Mouse (Mus musculus): ENCODE measurements around the gene Vwa7. TPM values are rescaled to one million over a fixed set of nuclear protein-coding genes. Genes with fewer than 3 reads are reported as not detected.
"Not testable (repeated sequence)": the region's sequence is repeated elsewhere in the genome, so short reads cannot be mapped to it uniquely, and the experiment has no call there.

Vwa7 gene
- polyA plus RNA-seq (2015; fragmentation: Nextera tagmentation; extraction: Ambion mirVana), result 0.12 and 0.20 TPM in 2 replicates

DNA sequence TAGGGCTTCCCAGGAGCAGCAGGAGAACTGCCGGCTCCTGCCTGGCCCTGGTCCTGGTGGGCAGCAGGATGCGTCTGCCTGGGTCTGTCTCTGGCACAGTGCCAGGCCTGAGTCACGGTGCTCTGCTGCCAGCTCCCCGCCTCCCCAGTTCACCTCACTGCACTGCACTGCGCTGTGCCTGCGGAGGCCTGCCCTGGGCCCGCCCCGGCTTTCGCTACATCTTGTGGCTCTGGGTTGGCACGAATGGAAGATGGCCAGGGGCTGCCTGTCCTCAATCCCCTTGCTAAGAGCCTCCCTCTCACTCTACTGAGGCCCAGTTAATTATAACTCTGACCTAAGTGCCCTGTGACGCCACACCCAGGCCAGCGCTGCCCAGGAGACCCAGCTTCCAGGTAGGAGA lies at the start of gene Vwa7:
Gene Vwa7, plus strand, starts transcription at position 204 of the 400 bp plus-strand sequence.
- ATAC-seq, result 0 out of 2 replicates have a peak, but pooled peaks have one; percentile 8
- Histone ChIP-seq H3K36me3 (ENCODE audit: control insufficient read depth, insufficient read depth) (peaks cover 50% of the 10 kb centered on the region), H3K9ac (ENCODE audit: low read depth, low read length) (no peak within 1 kb of the TSS), H3K4me1 (replicated peaks; ENCODE audit: control insufficient read depth, insufficient read depth, low read length) (peaks cover 6% of the 10 kb centered on the region), H3K27ac (ENCODE audit: low read depth, low read length) (peak within 1 kb of the TSS; percentile 46), H3K27me3 (replicated peaks; ENCODE audit: control insufficient read depth, insufficient read depth, low read length) (no peaks in the 10 kb centered on the region), H3K4me3 (ENCODE audit: low read depth, low read length) (no peak within 1 kb of the TSS), H3K9me3 (ENCODE audit: control insufficient read depth) (no peaks in the 10 kb centered on the region), H3K4me2 (replicated peaks; ENCODE audit: low read depth) (0 out of 2 replicates have a peak within 1 kb of the TSS, but pooled peaks have one; percentile 9)
- TF ChIP-seq CTCF (IDR thresholded peaks at IDR 0.05; ENCODE audit: low read depth), result no peak
- 41% methylated on average over 12 of the region's 12 CpGs for WGBS

DNA sequence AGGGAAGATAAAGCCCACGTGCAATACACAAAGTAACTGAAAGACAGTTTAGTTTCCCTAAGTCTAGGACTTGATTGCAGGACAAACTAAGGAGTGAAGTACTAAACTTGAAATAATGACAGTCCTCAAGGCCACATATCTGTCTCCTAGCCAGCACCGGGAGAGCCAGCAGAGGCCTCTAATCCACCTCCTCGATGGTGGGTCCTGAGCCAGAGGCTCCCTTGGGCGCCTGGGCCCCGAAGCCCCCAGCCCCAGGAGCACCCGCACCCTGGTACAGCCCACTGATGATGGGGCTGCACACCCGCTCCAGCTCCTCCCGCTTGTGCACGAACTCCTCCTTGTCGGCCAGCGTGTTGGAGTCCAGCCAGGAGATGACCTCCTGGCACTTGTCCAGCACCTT lies 46.6 kb upstream of the Vwa7 start, which contains the start of gene Gm20481:
Gene Gm20481, plus strand, starts transcription at position 91 of the 400 bp plus-strand sequence.
- H3K4me3 ChIP-seq (ENCODE audit: low read depth, low read length); H3K4me1 ChIP-seq (replicated peaks; ENCODE audit: control insufficient read depth, insufficient read depth, low read length); H3K36me3 ChIP-seq (ENCODE audit: control insufficient read depth, insufficient read depth); H3K4me2 ChIP-seq (replicated peaks; ENCODE audit: low read depth); H3K9me3 ChIP-seq (ENCODE audit: control insufficient read depth); ATAC-seq; H3K27ac ChIP-seq (ENCODE audit: low read depth, low read length); H3K9ac ChIP-seq (ENCODE audit: low read depth, low read length): not testable (repeated sequence)
- WGBS, result 59% methylated on average over 6 of the region's 11 CpGs
- H3K27me3 ChIP-seq (replicated peaks; ENCODE audit: control insufficient read depth, insufficient read depth, low read length), result peaks cover 15% of the 10 kb centered on the region

DNA sequence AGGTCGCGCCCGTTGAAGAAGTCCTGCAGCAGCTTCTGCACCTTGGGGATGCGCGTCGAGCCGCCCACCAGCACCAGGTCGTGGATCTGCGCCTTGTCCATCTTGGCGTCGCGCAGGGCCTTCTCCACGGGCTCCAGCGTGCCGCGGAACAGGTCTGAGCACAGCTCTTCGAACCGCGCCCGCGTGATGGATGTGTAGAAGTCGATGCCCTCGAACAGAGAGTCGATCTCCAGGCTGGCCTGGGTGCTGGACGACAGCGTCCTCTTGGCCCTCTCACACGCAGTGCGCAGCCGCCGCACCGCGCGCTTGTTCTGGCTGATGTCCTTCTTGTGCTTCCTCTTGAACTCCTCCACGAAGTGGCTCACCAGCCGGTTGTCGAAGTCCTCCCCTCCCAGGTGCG lies 45.5 kb upstream of the Vwa7 start:
- H3K27me3 ChIP-seq (replicated peaks; ENCODE audit: control insufficient read depth, insufficient read depth, low read length), result peaks cover 15% of the 10 kb centered on the region
- not testable (repeated sequence) for H3K9me3 ChIP-seq (ENCODE audit: control insufficient read depth); H3K36me3 ChIP-seq (ENCODE audit: control insufficient read depth, insufficient read depth); H3K4me1 ChIP-seq (replicated peaks; ENCODE audit: control insufficient read depth, insufficient read depth, low read length); H3K27ac ChIP-seq (ENCODE audit: low read depth, low read length); H3K9ac ChIP-seq (ENCODE audit: low read depth, low read length); H3K4me2 ChIP-seq (replicated peaks; ENCODE audit: low read depth); H3K4me3 ChIP-seq (ENCODE audit: low read depth, low read length); ATAC-seq
- WGBS, result 37% methylated on average over 18 of the region's 37 CpGs

DNA sequence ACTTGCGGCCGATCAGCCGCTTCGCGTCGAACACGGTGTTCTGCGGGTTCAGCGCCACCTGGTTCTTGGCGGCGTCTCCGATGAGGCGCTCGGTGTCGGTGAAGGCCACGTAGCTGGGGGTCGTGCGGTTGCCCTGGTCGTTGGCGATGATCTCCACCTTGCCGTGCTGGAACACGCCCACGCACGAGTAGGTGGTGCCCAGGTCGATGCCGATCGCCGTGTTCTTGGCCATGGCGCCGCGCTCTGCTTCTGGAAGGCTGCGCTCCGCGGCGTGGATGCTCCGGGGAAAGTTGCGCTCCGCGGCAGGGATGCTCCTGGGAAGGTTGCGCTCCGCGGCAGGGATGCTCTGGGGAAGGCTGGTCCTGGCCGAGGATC lies 44.7 kb upstream of the Vwa7 start:
- peak overlapping the region; percentile 28 for H3K4me3 ChIP-seq (ENCODE audit: low read depth, low read length)
- H3K4me2 ChIP-seq (replicated peaks; ENCODE audit: low read depth), result peak overlapping the region; percentile 64
- 5% methylated on average over 19 of the region's 43 CpGs for WGBS
- peaks cover 15% of the 10 kb centered on the region for H3K27me3 ChIP-seq (replicated peaks; ENCODE audit: control insufficient read depth, insufficient read depth, low read length)
- not testable (repeated sequence) for H3K9ac ChIP-seq (ENCODE audit: low read depth, low read length); H3K4me1 ChIP-seq (replicated peaks; ENCODE audit: control insufficient read depth, insufficient read depth, low read length); H3K36me3 ChIP-seq (ENCODE audit: control insufficient read depth, insufficient read depth); H3K9me3 ChIP-seq (ENCODE audit: control insufficient read depth); H3K27ac ChIP-seq (ENCODE audit: low read depth, low read length)
- peak; percentile 48; the same call in 1 of the 2 replicates for ATAC-seq

DNA sequence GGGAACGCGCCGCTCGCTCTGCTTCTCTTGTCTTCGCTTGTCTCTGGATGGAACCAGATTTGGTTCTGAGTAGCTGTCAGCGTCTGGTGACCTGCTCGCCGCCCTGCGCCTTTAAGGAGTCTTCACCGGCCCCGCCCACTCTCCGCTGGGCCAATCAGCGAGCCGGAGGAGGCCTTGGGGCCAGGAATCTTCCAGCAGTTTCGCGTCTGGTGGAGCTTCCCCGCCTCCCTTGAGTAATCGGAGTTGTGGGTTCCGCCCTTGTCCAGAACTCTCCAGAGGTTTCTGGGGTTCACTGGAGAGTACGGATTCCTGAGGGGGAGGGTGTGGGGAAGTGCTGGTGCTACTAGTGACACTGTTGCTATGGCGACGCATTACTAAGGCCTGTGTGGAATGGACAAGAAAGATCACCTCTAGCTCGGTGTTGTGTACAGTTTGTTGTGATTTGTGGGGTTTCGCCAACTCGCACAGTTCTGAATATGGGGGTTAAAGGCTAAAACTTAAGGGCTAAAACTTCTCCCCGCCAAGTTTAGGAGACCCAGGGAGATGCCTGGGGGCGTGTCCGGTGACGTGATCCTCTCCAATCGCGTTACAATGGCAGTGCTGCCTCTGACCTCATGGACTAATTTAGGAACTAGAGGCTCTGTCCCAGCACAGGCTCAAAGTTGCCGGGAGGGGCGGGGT lies 44.2 kb upstream of the Vwa7 start, which contains the start of the genes Hspa1a and Hspa1l:
Gene Hspa1a, minus strand, starts transcription at position 88 of the 681 bp plus-strand sequence.
Gene Hspa1l, plus strand, starts transcription at position 635 of the 681 bp plus-strand sequence.
- not testable (repeated sequence) for H3K9ac ChIP-seq (ENCODE audit: low read depth, low read length); H3K27ac ChIP-seq (ENCODE audit: low read depth, low read length); H3K36me3 ChIP-seq (ENCODE audit: control insufficient read depth, insufficient read depth); H3K4me1 ChIP-seq (replicated peaks; ENCODE audit: control insufficient read depth, insufficient read depth, low read length); H3K9me3 ChIP-seq (ENCODE audit: control insufficient read depth)
- ATAC-seq, result peak; percentile 95
- Histone ChIP-seq H3K4me3 (ENCODE audit: low read depth, low read length) (peak within 1 kb of the TSS; percentile 28), H3K27me3 (replicated peaks; ENCODE audit: control insufficient read depth, insufficient read depth, low read length) (peaks cover 15% of the 10 kb centered on the region), H3K4me2 (replicated peaks; ENCODE audit: low read depth) (peak within 1 kb of the TSS; percentile 64)
- WGBS, result under 1% methylated on average over 29 of the region's 33 CpGs

DNA sequence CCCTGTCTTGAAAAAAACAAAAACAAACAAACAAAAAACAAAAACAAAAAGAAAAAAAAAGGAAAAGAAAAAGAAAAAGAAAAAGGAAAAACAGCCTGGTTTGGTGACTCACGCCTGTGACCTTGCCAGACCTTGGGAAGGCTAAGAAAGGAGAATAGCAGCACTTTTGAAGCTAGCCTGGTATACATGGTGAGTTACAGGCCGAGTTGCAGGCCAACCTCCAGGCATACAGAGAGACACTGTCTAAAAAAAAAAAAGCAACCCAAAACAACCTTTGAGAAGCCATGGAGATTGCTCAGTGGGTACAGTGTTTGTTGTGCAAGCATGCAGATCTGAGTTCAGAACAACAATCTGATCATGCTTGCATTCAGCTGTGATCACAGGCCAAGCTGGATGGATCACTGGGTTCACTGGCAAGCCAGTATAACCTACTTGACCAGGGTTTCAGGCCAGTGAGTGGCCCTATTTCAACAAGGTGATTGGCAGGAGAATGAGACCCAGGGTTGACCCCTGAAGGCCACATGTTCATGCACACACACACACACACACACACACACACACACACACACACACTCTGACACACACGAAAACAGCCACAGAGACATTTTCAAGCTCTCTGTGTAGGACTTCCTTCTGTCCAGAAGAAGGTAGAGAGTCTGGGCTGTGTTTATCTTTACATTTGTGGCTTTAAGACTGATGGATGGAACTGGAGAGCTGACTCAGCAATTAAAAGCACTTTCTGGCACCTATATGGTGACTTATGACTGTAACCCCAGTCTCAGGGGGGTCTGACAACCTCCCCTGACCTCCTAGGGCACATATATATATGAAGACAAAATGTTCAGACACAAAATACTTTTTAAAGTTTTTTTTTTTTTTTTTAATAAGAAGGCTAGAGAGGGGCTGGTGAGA lies 40.5 kb upstream of the Vwa7 start:
- WGBS, result 78% methylated on average over 3 of the region's 3 CpGs

More for the DNA sequence above, 40.5 kb upstream of the Vwa7 start:
- H3K9ac ChIP-seq (ENCODE audit: low read depth, low read length), result no peak overlapping the region
- no peaks in the 10 kb centered on the region for H3K36me3 ChIP-seq (ENCODE audit: control insufficient read depth, insufficient read depth)
- ATAC-seq, result no peak
- no peak overlapping the region for H3K27ac ChIP-seq (ENCODE audit: low read depth, low read length)
- 0 out of 2 replicates have a peak, but pooled peaks cover 6% of the 10 kb centered on the region for H3K4me1 ChIP-seq (replicated peaks; ENCODE audit: control insufficient read depth, insufficient read depth, low read length)
- TF ChIP-seq CTCF (IDR thresholded peaks at IDR 0.05; ENCODE audit: low read depth), result no peak
- H3K4me2 ChIP-seq (replicated peaks; ENCODE audit: low read depth), result no peak overlapping the region
- H3K4me3 ChIP-seq (ENCODE audit: low read depth, low read length), result no peak overlapping the region
- no peaks in the 10 kb centered on the region for H3K9me3 ChIP-seq (ENCODE audit: control insufficient read depth)
- H3K27me3 ChIP-seq (replicated peaks; ENCODE audit: control insufficient read depth, insufficient read depth, low read length), result no peaks in the 10 kb centered on the region

Data from intestine, postnatal 0 days (tissue).